Mouse (Mus musculus) adrenal gland, adult 8-10 months (tissue): ENCODE measurements around the gene Rnf13. TPM values are rescaled to one million over a fixed set of nuclear protein-coding genes. Genes with fewer than 3 reads are reported as not detected.
A peak's percentile ranks its signal among the peaks of the same experiment; 100 is the strongest.

Source experiments
- DNase-seq: peaks from one replicate; pipeline ENCODE4 v3.0.0; 2022
- total RNA-seq, 4 experiments: library from RNA; stranded (reverse); gene quantifications; 2 replicates each; pipeline ENCODE4 v1.2.4; 2022

Gene Rnf13
- total RNA-seq, 4 experiments from 2014 or later: 103 to 123 (median 113) TPM

DNA sequence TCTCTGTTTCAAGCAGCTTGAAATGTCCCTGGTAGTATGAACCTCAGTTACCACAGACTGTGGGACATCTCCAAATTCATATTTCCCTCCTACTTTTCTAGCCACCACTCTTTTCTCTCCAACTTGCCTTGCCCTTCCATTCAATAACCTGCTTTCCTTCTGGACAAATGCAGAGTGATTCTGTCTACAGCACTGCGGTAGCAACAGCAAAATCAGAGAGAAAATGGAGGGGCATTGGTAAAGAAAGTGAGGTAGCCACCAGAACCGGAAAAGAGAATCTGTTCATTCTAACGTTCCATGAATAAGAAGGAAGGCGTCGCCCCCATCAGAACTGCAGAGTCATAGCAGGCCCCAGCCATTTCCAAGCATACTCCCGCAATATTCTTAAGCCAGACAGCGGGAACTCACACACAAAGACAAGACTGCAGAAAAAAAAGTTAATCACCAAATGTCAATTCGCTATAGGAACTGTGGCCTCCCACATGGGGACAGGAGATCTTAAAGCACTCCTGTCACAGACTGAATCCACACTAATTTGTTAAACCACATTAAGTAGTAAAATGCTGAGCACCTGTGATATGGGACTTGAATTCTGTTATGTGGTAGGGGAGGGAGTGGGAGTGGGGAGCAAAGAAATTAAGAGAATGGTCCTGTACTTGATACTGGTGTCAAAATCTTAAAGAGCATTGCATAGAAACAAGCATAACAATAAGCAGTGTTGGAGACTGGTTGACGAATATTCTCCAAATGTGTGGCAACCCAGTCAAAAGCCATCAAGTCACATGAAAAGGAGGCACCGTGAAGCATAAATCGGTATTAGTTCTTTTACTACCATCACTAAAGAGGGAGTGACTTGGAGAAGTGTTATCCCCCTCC lies 110.2 kb downstream of the Rnf13 start:
- DNase-seq: no peak

DNA sequence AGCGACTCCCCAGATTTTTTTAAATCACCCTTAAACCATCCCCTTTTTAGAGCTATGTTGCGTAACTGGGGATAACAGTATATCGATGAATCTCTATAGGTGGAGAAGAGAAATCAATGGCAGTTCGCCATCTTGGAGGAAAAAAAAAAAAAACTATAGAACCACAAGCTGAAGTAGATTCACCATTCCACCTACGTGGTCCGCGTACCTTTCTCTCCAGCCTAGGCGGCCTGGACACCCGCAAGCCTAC lies 110.7 kb downstream of the Rnf13 start:
- no peak for DNase-seq

DNA sequence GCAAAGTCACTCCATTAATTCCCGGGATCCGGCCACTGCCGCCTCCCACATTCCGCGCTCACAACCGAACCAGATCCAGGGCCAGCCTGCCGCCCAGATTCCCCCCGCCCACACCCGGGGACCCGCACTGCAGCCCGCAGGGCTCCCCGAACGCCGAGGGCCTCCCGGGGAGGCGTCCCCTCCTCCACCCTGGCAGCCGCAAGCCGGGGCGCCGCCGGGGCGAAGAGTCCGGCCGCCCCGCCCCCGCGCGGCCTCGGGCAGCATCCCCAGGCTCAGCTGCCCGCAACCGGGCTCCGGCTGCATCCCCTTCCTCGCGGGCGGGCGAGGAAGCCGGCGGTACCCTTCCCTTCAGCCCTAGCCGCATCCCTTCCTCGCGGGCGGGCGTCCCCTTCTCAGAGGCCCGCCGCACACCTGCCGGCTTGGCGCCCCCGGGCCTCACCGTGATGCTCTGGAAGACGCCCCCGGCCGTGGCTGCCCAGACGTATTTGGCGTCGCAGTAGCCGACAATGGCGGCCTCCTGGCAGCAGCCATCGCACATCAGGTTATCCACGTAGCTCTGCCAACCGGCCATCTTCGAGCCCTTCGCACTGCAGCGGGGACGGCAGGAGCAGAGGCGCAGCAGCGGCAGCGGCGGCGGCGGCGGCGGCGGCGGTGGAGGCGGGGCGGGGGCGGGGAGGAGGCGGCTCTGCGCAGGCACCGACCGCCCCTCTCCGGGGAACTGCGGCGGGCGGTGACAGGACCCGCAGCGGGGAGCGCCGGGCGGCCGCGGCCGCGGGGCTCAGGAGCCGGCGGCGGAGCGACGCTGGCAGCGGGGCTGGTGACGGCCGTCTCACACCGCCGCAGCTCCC lies 111.3 kb downstream of the Rnf13 start:
- peak; percentile 38 for DNase-seq

DNA sequence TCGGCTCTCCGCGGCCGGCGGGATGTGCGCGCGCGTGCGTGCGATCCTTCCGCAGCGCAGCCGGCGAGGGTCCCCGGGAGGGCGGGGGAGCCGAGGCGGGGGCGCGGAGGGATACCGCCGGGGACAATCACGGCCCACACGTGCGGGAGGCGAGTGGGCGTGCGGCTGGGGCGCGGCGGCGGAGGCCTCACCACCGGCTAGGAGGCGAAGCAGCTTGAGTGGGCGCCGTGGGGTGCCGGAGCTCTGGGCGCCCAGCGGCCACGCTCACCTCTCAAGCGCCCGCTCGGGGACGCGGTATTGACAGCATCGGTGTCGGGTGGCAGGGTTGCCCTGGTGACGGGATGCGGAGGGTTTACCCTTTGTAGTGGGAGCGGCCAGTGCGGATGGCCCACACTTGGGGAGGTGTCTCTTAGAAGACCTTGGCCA lies 111.9 kb downstream of the Rnf13 start, which contains the start of gene Pfn2:
Gene Pfn2, minus strand, starts transcription at position 320 of the 426 bp plus-strand sequence.
- peak; percentile 53 for DNase-seq

DNA sequence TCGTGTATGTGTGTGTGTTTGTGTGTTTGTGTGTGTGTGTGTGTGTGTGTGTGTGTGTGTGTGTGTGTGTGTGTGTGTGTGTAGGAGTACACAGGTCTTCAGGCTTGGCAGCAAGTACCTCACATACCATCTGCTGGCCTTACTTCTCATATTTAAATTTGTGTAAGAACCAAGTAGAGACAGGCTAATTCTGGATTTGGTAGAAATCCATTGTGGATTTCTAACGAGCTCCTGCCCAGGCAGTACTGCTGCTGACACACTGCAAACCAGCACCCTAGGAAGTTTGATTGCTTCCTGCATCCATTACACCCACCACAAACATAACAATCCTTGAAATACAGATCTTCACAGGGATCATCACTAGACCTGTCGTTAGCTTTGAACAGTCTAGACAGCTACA lies 147.1 kb downstream of the Rnf13 start:
- DNase-seq: no peak

Other genes starting within 250 kb of the Rnf13 start
- gene Wwtr1, start 160.2 kb upstream of the Rnf13 start, total RNA-seq: 10 to 100 TPM; 34.4 to 44.0 (median 37.2) TPM
- 10 to 100 TPM; 26.6 to 30.9 (median 29.1) TPM for gene Commd2, start 84.3 kb upstream of the Rnf13 start, total RNA-seq
- not detected for gene Ankub1, start 43.3 kb upstream of the Rnf13 start, total RNA-seq
- gene Pfn2, start 112.0 kb downstream of the Rnf13 start, total RNA-seq: 10 to 100 TPM; 47.6 to 57.7 (median 49.9) TPM